Comparison of ENCODE assay signal across 11 mouse cellular contexts in the genomic region with DNA sequence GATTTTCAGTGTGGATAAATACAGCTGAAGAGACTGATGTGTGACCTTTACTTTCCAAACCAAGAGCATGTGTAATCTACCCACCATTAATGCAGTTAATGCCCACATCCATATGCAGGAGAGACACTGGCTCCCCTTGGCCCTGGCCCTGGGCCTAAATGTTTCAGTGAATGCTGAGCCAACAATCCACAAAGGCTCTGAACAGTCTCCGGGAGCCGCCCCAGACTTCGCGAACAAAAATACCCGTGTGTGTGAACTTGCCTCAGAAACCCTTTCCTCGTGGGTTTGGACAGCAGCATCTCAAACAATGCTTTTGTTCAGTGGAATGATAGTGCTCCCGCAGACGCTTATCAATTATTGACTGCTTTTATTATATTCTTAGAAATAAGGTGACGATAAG.
A peak's percentile ranks its signal among the peaks of the same experiment; 100 is the strongest.
DNase-seq lines count a peak whose midpoint lies in the region; ATAC-seq and TF ChIP-seq lines count a peak whose summit lies in the region.
"Had no signal": no experiment of that assay in that cellular context is flagged by ENCODE, and none has a peak within 500 bp of the region (broad histone marks: within the 10 kb centered on the region; RNA-seq: fewer than 3 reads in every experiment).

No protein-coding gene starts in this region.

- peaks cover 17% of the 10 kb centered on the region for H3K4me1 ChIP-seq in heart, embryonic 15.5 days (replicated peaks)
- peaks cover 7% of the 10 kb centered on the region; the same call in 1 of the 2 replicates for H3K4me1 ChIP-seq in heart, embryonic 12.5 days (replicated peaks)
- 0 out of 2 replicates have a peak, but pooled peaks cover 15% of the 10 kb centered on the region for H3K4me1 ChIP-seq in forebrain, postnatal 0 days (ENCODE audit: insufficient read depth)
- peaks cover 18% of the 10 kb centered on the region for H3K4me1 ChIP-seq in midbrain, embryonic 13.5 days (replicated peaks)
- no peaks in the 10 kb centered on the region for H3K4me1 ChIP-seq in kidney, embryonic 16.5 days (ENCODE audit: insufficient read depth, low read length)

- no peak overlapping the region for H3K9ac ChIP-seq in heart, embryonic 15.5 days
- H3K9ac ChIP-seq in heart, embryonic 12.5 days: no peak overlapping the region
- no peak overlapping the region for H3K9ac ChIP-seq in forebrain, postnatal 0 days
- no peak overlapping the region for H3K9ac ChIP-seq in midbrain, embryonic 13.5 days (replicated peaks)
- H3K9ac ChIP-seq in kidney, embryonic 16.5 days (replicated peaks; ENCODE audit: low read length): no peak overlapping the region
- H3K9ac ChIP-seq: liver, embryonic 14.5 days had no signal

- no peak for TF ChIP-seq CTCF in forebrain, postnatal 0 days (IDR thresholded peaks at IDR 0.05; ENCODE audit: low read depth)

- no peaks in the 10 kb centered on the region for H3K36me3 ChIP-seq in heart, embryonic 15.5 days
- no peaks in the 10 kb centered on the region for H3K36me3 ChIP-seq in heart, embryonic 12.5 days
- no peaks in the 10 kb centered on the region for H3K36me3 ChIP-seq in forebrain, postnatal 0 days (ENCODE audit: insufficient read depth)
- H3K36me3 ChIP-seq in midbrain, embryonic 13.5 days: no peaks in the 10 kb centered on the region
- no peaks in the 10 kb centered on the region for H3K36me3 ChIP-seq in kidney, embryonic 16.5 days (ENCODE audit: insufficient read depth, low read length)

- peak; percentile 36 for DNase-seq in embryo, embryonic 10.5 days (ENCODE audit: low spot score)
- DNase-seq in forebrain, postnatal 0 days: peak; percentile 56
- no peak for DNase-seq in kidney, postnatal 4 days
- no peak for DNase-seq in right cerebral cortex, postnatal 14 days
- DNase-seq: gastrocnemius, postnatal 10 days had no signal

- H3K9me3 ChIP-seq in heart, embryonic 15.5 days (replicated peaks): no peaks in the 10 kb centered on the region
- H3K9me3 ChIP-seq in heart, embryonic 12.5 days (replicated peaks): no peaks in the 10 kb centered on the region
- no peaks in the 10 kb centered on the region for H3K9me3 ChIP-seq in forebrain, postnatal 0 days (ENCODE audit: low read length)
- no peaks in the 10 kb centered on the region for H3K9me3 ChIP-seq in midbrain, embryonic 13.5 days
- no peaks in the 10 kb centered on the region for H3K9me3 ChIP-seq in kidney, embryonic 16.5 days (ENCODE audit: low read length)

- no peak overlapping the region for H3K4me3 ChIP-seq in heart, embryonic 15.5 days
- H3K4me3 ChIP-seq in heart, embryonic 12.5 days: no peak overlapping the region
- H3K4me3 ChIP-seq in forebrain, postnatal 0 days (ENCODE audit: low read depth, low read length): 0 out of 2 replicates have a peak overlapping the region, but pooled peaks have one; percentile 11
- H3K4me3 ChIP-seq in midbrain, embryonic 13.5 days (replicated peaks): no peak overlapping the region
- no peak overlapping the region for H3K4me3 ChIP-seq in kidney, embryonic 16.5 days (ENCODE audit: low read length)

- H3K4me2 ChIP-seq in heart, embryonic 15.5 days: peak overlapping the region; percentile 29; the same call in 1 of the 2 replicates
- H3K4me2 ChIP-seq in heart, embryonic 12.5 days: no peak overlapping the region
- peak overlapping the region; percentile 30 for H3K4me2 ChIP-seq in forebrain, postnatal 0 days (ENCODE audit: low read depth)
- peak overlapping the region; percentile 32 for H3K4me2 ChIP-seq in midbrain, embryonic 13.5 days (replicated peaks)
- H3K4me2 ChIP-seq in kidney, embryonic 16.5 days (replicated peaks; ENCODE audit: low read depth, low read length): no peak overlapping the region

- no peaks in the 10 kb centered on the region for H3K27me3 ChIP-seq in heart, embryonic 15.5 days
- no peaks in the 10 kb centered on the region for H3K27me3 ChIP-seq in heart, embryonic 12.5 days (replicated peaks)
- no peaks in the 10 kb centered on the region for H3K27me3 ChIP-seq in forebrain, postnatal 0 days (ENCODE audit: insufficient read depth, low read length)
- H3K27me3 ChIP-seq in midbrain, embryonic 13.5 days: no peaks in the 10 kb centered on the region
- no peaks in the 10 kb centered on the region for H3K27me3 ChIP-seq in kidney, embryonic 16.5 days (ENCODE audit: insufficient read depth, low read length)
- H3K27me3 ChIP-seq: CH12.LX had no signal

- 48% methylated on average over 9 of the region's 9 CpGs for WGBS in heart, embryonic 15.5 days
- WGBS in heart, embryonic 12.5 days: 66% methylated on average over 9 of the region's 9 CpGs
- WGBS in forebrain, postnatal 0 days: 11% methylated on average over 9 of the region's 9 CpGs
- WGBS in midbrain, embryonic 13.5 days: 30% methylated on average over 9 of the region's 9 CpGs
- 61% methylated on average over 9 of the region's 9 CpGs for WGBS in kidney, embryonic 16.5 days

- peak overlapping the region; percentile 66 for H3K27ac ChIP-seq in heart, embryonic 15.5 days
- no peak overlapping the region for H3K27ac ChIP-seq in heart, embryonic 12.5 days (ENCODE audit: poor library complexity, severe bottlenecking)
- H3K27ac ChIP-seq in forebrain, postnatal 0 days (ENCODE audit: low read depth, low read length): 0 out of 2 replicates have a peak overlapping the region, but pooled peaks have one; percentile 29
- peak overlapping the region; percentile 60; the same call in 1 of the 2 replicates for H3K27ac ChIP-seq in midbrain, embryonic 13.5 days
- H3K27ac ChIP-seq in kidney, embryonic 16.5 days (ENCODE audit: low read length): no peak overlapping the region
- H3K27ac ChIP-seq: liver, embryonic 14.5 days had no signal

- ATAC-seq in heart, embryonic 15.5 days (replicated peaks; ENCODE audit: insufficient number of reproducible peaks, insufficient read depth, low FRiP score, low read depth): no peak
- no peak for ATAC-seq in heart, embryonic 12.5 days (ENCODE audit: insufficient number of reproducible peaks, low FRiP score)
- ATAC-seq in forebrain, postnatal 0 days: peak; percentile 40; the same call in 1 of the 2 replicates
- ATAC-seq in midbrain, embryonic 13.5 days: peak; percentile 79
- ATAC-seq in kidney, embryonic 16.5 days (ENCODE audit: low FRiP score, low TSS enrichment): no peak

Comparison
In these comparisons a context has a peak if more than half of its experiments do, and no peak if none do; other contexts are left out.
1. H3K27ac ChIP-seq: peak in heart, embryonic 15.5 days (single experiment), forebrain, postnatal 0 days (single experiment) and midbrain, embryonic 13.5 days (single experiment); none in heart, embryonic 12.5 days (single experiment) and kidney, embryonic 16.5 days (single experiment).
2. H3K4me2 ChIP-seq: peak in heart, embryonic 15.5 days (single experiment), forebrain, postnatal 0 days (single experiment) and midbrain, embryonic 13.5 days (single experiment); none in heart, embryonic 12.5 days (single experiment) and kidney, embryonic 16.5 days (single experiment).
3. ATAC-seq: peak in forebrain, postnatal 0 days (single experiment) and midbrain, embryonic 13.5 days (single experiment); none in heart, embryonic 15.5 days (single experiment), heart, embryonic 12.5 days (single experiment) and kidney, embryonic 16.5 days (single experiment).
4. DNase-seq: peak in embryo, embryonic 10.5 days (single experiment) and forebrain, postnatal 0 days (single experiment); none in kidney, postnatal 4 days (0 of 2) and right cerebral cortex, postnatal 14 days (single experiment).